Mouse (Mus musculus): ENCODE measurements around the gene Fhit. TPM values are rescaled to one million over a fixed set of nuclear protein-coding genes. Genes with fewer than 3 reads are reported as not detected.
A peak's percentile ranks its signal among the peaks of the same experiment; 100 is the strongest.

Fhit gene
- polyA plus RNA-seq, 1 experiment from 2014 or later: 8.1 TPM

GRCm38 (mm10) chr14:9815963-9816362, 1345.9 kb downstream of the Fhit start:
- no peaks in the 10 kb centered on the region for H3K9me3 ChIP-seq (replicated peaks; ENCODE audit: control insufficient read depth, low read length)
- no peak overlapping the region for H3K9ac ChIP-seq (ENCODE audit: low read length)
- DNase-seq (ENCODE audit: low spot score) (no peak), ATAC-seq (no peak)
- H3K36me3 ChIP-seq (ENCODE audit: control insufficient read depth, insufficient read depth, low read length): no peaks in the 10 kb centered on the region
- no peak overlapping the region for H3K27ac ChIP-seq (ENCODE audit: low read depth, low read length)
- H3K27me3 ChIP-seq (replicated peaks; ENCODE audit: control insufficient read depth, insufficient read depth, low read length): no peaks in the 10 kb centered on the region
- no peak overlapping the region for H3K4me2 ChIP-seq (ENCODE audit: low read length)
- H3K4me3 ChIP-seq (ENCODE audit: low read depth, low read length): no peak overlapping the region
- peaks cover 2% of the 10 kb centered on the region; the same call in 1 of the 2 replicates for H3K4me1 ChIP-seq (ENCODE audit: control insufficient read depth, insufficient read depth, low read length)
- 86% methylated on average over 4 of the region's 4 CpGs for WGBS

DNA sequence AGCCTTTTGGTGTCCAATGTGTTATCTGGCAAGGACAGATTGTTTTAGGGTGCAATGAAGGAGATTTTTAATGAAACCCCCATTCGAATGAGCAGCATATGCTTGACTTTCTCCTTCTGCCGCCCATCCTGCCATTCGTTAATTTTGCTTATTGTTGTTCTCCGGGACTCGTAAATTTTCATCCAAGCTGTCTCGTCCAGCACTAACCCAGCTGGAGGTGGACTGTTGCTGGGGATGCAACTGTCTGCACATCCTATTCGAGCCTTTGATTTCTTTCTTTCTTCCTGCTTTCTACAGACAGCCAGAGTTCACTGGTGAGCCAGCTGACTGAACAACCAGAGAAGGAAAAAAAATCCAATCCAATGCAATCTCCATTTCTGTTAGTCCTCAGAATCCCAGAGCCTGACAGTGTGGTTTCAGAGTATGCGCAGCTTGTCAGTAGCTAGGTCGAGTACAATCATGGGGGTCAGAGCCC, 1350.0 kb downstream of the Fhit start:
- no peak overlapping the region for H3K9ac ChIP-seq (ENCODE audit: low read length)
- H3K9me3 ChIP-seq (replicated peaks; ENCODE audit: control insufficient read depth, low read length): no peaks in the 10 kb centered on the region
- H3K36me3 ChIP-seq (ENCODE audit: control insufficient read depth, insufficient read depth, low read length): no peaks in the 10 kb centered on the region
- no peak overlapping the region for H3K27ac ChIP-seq (ENCODE audit: low read depth, low read length)
- H3K4me3 ChIP-seq (ENCODE audit: low read depth, low read length): no peak overlapping the region
- ATAC-seq (peak; percentile 87), DNase-seq (ENCODE audit: low spot score) (no peak)
- peaks cover 4% of the 10 kb centered on the region; the same call in 1 of the 2 replicates for H3K4me1 ChIP-seq (ENCODE audit: control insufficient read depth, insufficient read depth, low read length)
- H3K27me3 ChIP-seq (replicated peaks; ENCODE audit: control insufficient read depth, insufficient read depth, low read length): no peaks in the 10 kb centered on the region
- H3K4me2 ChIP-seq (ENCODE audit: low read length): no peak overlapping the region
- WGBS: 50% methylated on average over 9 of the region's 9 CpGs

DNA sequence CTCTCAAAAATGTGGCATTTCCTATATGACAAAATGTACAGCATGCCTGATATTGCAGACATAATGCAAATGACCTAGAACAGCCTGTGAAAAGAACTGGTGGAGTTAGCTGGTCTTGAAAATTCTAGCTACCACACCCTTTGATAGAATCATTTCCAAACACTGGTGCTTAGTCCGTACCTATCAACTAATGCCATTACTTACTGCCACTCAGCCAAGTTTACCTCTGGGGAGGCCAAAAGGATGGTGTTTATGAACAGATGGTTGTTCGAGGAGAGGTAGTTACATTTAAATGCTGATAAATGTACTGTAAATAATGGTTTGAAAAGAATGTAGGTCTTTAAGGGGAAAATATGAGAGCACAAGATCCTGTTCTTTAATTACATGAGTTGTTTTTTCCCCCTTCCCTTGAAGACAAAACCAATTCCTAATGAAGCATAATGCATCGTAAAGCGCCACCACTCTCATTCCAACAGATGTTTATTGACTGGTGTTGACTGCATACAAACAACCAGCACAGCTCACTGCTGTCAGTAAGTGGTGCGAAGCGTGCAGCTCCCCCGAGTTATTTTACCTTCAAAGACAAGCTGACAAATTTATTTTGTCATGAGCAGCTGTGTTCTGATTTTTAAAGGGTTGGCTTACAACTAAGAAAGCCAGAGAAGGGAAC, 1350.5 kb downstream of the Fhit start:
- H3K27ac ChIP-seq (ENCODE audit: low read depth, low read length): no peak overlapping the region
- WGBS: 41% methylated on average over 7 of the region's 7 CpGs
- H3K4me1 ChIP-seq (ENCODE audit: control insufficient read depth, insufficient read depth, low read length): peaks cover 4% of the 10 kb centered on the region; the same call in 1 of the 2 replicates
- H3K4me3 ChIP-seq (ENCODE audit: low read depth, low read length): no peak overlapping the region
- DNase-seq (ENCODE audit: low spot score) (peak; percentile 77), ATAC-seq (peak; percentile 87)
- H3K27me3 ChIP-seq (replicated peaks; ENCODE audit: control insufficient read depth, insufficient read depth, low read length): no peaks in the 10 kb centered on the region
- H3K9me3 ChIP-seq (replicated peaks; ENCODE audit: control insufficient read depth, low read length): no peaks in the 10 kb centered on the region
- H3K9ac ChIP-seq (ENCODE audit: low read length): no peak overlapping the region
- no peaks in the 10 kb centered on the region for H3K36me3 ChIP-seq (ENCODE audit: control insufficient read depth, insufficient read depth, low read length)
- no peak overlapping the region for H3K4me2 ChIP-seq (ENCODE audit: low read length)

- ATAC-seq: no peak
- Histone ChIP-seq H3K27ac (ENCODE audit: low read depth, low read length) (no peak overlapping the region), H3K36me3 (ENCODE audit: control insufficient read depth, insufficient read depth, low read length) (no peaks in the 10 kb centered on the region), H3K4me2 (ENCODE audit: low read length) (no peak overlapping the region), H3K4me3 (ENCODE audit: low read depth, low read length) (no peak overlapping the region), H3K27me3 (replicated peaks; ENCODE audit: control insufficient read depth, insufficient read depth, low read length) (no peaks in the 10 kb centered on the region), H3K4me1 (ENCODE audit: control insufficient read depth, insufficient read depth, low read length) (no peaks in the 10 kb centered on the region), H3K9ac (ENCODE audit: low read length) (no peak overlapping the region), H3K9me3 (replicated peaks; ENCODE audit: control insufficient read depth, low read length) (no peaks in the 10 kb centered on the region)
- no peak for DNase-seq (ENCODE audit: low spot score)
These were observed 1368.4 kb downstream of the Fhit start for GRCm38 (mm10) chr14:9793403-9793802.

DNA sequence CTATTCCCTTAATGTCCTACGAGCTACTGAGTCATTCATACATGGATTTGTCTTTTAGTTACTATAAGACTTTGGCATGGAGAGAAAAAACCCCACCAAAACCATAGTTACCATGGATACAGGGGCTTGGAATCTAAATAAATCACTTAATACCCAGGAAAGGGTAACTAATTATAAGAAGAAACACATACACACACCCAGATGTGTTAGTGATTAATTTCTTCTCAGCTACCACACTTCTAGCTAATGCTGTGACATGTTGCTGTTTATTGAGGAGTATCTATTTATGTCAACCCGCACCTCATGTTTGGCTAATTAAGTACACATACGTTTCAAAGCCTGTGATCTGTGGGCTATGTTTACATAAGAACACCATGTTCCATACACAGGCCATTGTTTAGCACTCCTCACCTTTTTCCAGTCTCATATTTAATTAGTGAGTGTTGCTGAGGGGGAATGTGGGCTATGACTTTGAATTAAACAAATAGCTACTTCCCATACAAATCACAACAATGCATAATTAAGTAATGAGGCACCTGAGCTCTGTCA, 1373.4 kb downstream of the Fhit start:
- ATAC-seq (0 out of 2 replicates have a peak, but pooled peaks have one; percentile 48), DNase-seq (ENCODE audit: low spot score) (peak; percentile 24)
- no peak overlapping the region for H3K4me2 ChIP-seq (ENCODE audit: low read length)
- H3K27me3 ChIP-seq (replicated peaks; ENCODE audit: control insufficient read depth, insufficient read depth, low read length): no peaks in the 10 kb centered on the region
- H3K36me3 ChIP-seq (ENCODE audit: control insufficient read depth, insufficient read depth, low read length): no peaks in the 10 kb centered on the region
- H3K27ac ChIP-seq (ENCODE audit: low read depth, low read length): no peak overlapping the region
- H3K9me3 ChIP-seq (replicated peaks; ENCODE audit: control insufficient read depth, low read length): no peaks in the 10 kb centered on the region
- H3K4me3 ChIP-seq (ENCODE audit: low read depth, low read length): no peak overlapping the region
- no peaks in the 10 kb centered on the region for H3K4me1 ChIP-seq (ENCODE audit: control insufficient read depth, insufficient read depth, low read length)
- no peak overlapping the region for H3K9ac ChIP-seq (ENCODE audit: low read length)
- 10% methylated on average over 3 of the region's 3 CpGs for WGBS

GRCm38 (mm10) chr14:9787389-9787788, 1374.4 kb downstream of the Fhit start:
- Histone ChIP-seq H3K9ac (ENCODE audit: low read length) (no peak overlapping the region), H3K9me3 (replicated peaks; ENCODE audit: control insufficient read depth, low read length) (no peaks in the 10 kb centered on the region), H3K27ac (ENCODE audit: low read depth, low read length) (no peak overlapping the region), H3K36me3 (ENCODE audit: control insufficient read depth, insufficient read depth, low read length) (no peaks in the 10 kb centered on the region), H3K4me2 (ENCODE audit: low read length) (no peak overlapping the region), H3K4me3 (ENCODE audit: low read depth, low read length) (no peak overlapping the region), H3K27me3 (replicated peaks; ENCODE audit: control insufficient read depth, insufficient read depth, low read length) (no peaks in the 10 kb centered on the region), H3K4me1 (ENCODE audit: control insufficient read depth, insufficient read depth, low read length) (no peaks in the 10 kb centered on the region)
- DNase-seq (ENCODE audit: low spot score): no peak
- 88% methylated on average over 1 of the region's 1 CpGs for WGBS
- no peak for ATAC-seq

GRCm38 (mm10) chr14:9785861-9786260, 1376.0 kb downstream of the Fhit start:
- no peak for ATAC-seq

GRCm38 (mm10) chr14:9751341-9751740, 1410.5 kb downstream of the Fhit start:
- Histone ChIP-seq H3K4me1 (ENCODE audit: control insufficient read depth, insufficient read depth, low read length) (no peaks in the 10 kb centered on the region), H3K4me3 (ENCODE audit: low read depth, low read length) (no peak overlapping the region), H3K9me3 (replicated peaks; ENCODE audit: control insufficient read depth, low read length) (no peaks in the 10 kb centered on the region), H3K27me3 (replicated peaks; ENCODE audit: control insufficient read depth, insufficient read depth, low read length) (no peaks in the 10 kb centered on the region), H3K9ac (ENCODE audit: low read length) (no peak overlapping the region), H3K36me3 (ENCODE audit: control insufficient read depth, insufficient read depth, low read length) (no peaks in the 10 kb centered on the region), H3K4me2 (ENCODE audit: low read length) (no peak overlapping the region), H3K27ac (ENCODE audit: low read depth, low read length) (no peak overlapping the region)
- no peak for ATAC-seq
- WGBS: 93% methylated on average over 4 of the region's 4 CpGs
- no peak for DNase-seq (ENCODE audit: low spot score)

More at GRCm38 (mm10) chr14:9785861-9786260, 1376.0 kb downstream of the Fhit start:
- Histone ChIP-seq H3K4me3 (ENCODE audit: low read depth, low read length) (no peak overlapping the region), H3K9me3 (replicated peaks; ENCODE audit: control insufficient read depth, low read length) (no peaks in the 10 kb centered on the region), H3K27me3 (replicated peaks; ENCODE audit: control insufficient read depth, insufficient read depth, low read length) (no peaks in the 10 kb centered on the region), H3K36me3 (ENCODE audit: control insufficient read depth, insufficient read depth, low read length) (no peaks in the 10 kb centered on the region), H3K27ac (ENCODE audit: low read depth, low read length) (no peak overlapping the region), H3K9ac (ENCODE audit: low read length) (no peak overlapping the region), H3K4me2 (ENCODE audit: low read length) (no peak overlapping the region), H3K4me1 (ENCODE audit: control insufficient read depth, insufficient read depth, low read length) (no peaks in the 10 kb centered on the region)
- DNase-seq (ENCODE audit: low spot score): no peak
- 61% methylated on average over 1 of the region's 1 CpGs for WGBS

GRCm38 (mm10) chr14:9748709-9749108, 1413.1 kb downstream of the Fhit start:
- no peak overlapping the region for H3K27ac ChIP-seq (ENCODE audit: low read depth, low read length)
- H3K36me3 ChIP-seq (ENCODE audit: control insufficient read depth, insufficient read depth, low read length): no peaks in the 10 kb centered on the region
- ATAC-seq: no peak
- H3K9ac ChIP-seq (ENCODE audit: low read length): no peak overlapping the region
- H3K4me2 ChIP-seq (ENCODE audit: low read length): no peak overlapping the region
- no peaks in the 10 kb centered on the region for H3K9me3 ChIP-seq (replicated peaks; ENCODE audit: control insufficient read depth, low read length)
- H3K4me1 ChIP-seq (ENCODE audit: control insufficient read depth, insufficient read depth, low read length): no peaks in the 10 kb centered on the region
- no peak overlapping the region for H3K4me3 ChIP-seq (ENCODE audit: low read depth, low read length)
- DNase-seq (ENCODE audit: low spot score): peak; percentile 33
- WGBS: 77% methylated on average over 1 of the region's 1 CpGs
- no peaks in the 10 kb centered on the region for H3K27me3 ChIP-seq (replicated peaks; ENCODE audit: control insufficient read depth, insufficient read depth, low read length)

Data from forebrain, embryonic 14.5 days (tissue).